Comparison of ENCODE assay signal across 1 mouse cellular context in the genomic region with DNA sequence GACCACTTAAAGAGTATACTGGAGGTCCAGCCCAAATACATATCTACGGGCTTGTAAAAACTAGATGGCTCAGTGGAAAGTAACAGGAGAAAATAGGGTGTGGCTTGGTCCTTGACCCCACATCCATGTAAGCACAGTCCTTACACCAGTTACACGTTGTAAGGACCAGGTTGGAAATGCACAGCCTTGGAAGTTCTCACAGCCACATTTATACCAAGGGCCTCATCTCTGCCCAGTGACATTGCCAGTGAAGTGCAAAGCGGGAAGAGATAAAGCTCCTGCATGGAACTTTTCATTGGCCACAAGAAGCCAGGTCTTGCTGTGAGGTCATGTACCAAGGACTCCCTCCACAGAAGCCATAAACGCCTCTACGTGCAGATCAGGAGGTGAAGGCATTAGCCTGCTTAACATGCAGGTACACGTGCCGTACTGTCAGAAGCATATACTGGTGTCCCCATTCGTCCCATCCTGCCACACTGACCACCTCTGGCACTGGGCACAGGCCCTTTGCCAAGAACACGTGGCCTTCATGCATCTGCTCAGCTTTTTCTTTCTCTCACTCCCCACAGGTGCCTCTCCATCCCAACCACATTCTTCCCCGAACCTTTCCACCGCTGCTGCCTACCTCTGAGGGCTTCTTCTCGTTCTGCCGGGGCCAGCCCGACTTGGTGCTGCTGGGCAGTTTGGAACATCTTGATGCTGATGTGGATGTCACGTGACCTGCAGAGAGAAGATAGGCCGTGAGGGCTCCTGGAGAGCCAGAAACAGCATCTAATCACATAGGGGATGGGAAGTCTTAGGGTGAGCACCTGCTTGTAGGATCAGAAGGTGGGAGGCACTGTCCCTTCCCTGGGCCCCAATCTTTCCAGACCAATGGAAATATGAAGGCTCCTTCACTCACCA.
TF ChIP-seq lines count a peak whose summit lies in the region.

No protein-coding gene starts in this region.

TF ChIP-seq in CH12.LX, 34 proteins besides CTCF, POLR2A, EP300 and RAD21 (continued from another document):
- TF ChIP-seq IRF4 (IDR thresholded peaks at IDR 0.05; ENCODE audit: low read depth, low read length) = no peak
- peak; percentile 23; the same call in 1 of the 2 replicates for TF ChIP-seq MAZ (IDR thresholded peaks at IDR 0.05; ENCODE audit: low read depth, low read length)
- no peak for TF ChIP-seq KAT2A (IDR thresholded peaks at IDR 0.05; ENCODE audit: insufficient replicate concordance, low read length)
- TF ChIP-seq SIN3A (IDR thresholded peaks at IDR 0.05; ENCODE audit: low read length) = peak; percentile 87; the same call in 1 of the 2 replicates
- TF ChIP-seq ZC3H11A (IDR thresholded peaks at IDR 0.05; ENCODE audit: low read depth, low read length) = no peak
- TF ChIP-seq RCOR1 (conservative IDR thresholded peaks at IDR 0.05; ENCODE audit: low read depth, low read length) = peak; percentile 25; the same call in 1 of the 2 replicates
- TF ChIP-seq POLR2AphosphoS2 (IDR thresholded peaks at IDR 0.05; ENCODE audit: low read depth, low read length) = peak; percentile 85
- TF ChIP-seq ETS1 (conservative IDR thresholded peaks at IDR 0.05; ENCODE audit: low read depth, low read length) = peak; percentile 17; the same call in 1 of the 2 replicates
- peak; percentile 2; the same call in 1 of the 2 replicates for TF ChIP-seq SMC3 (IDR thresholded peaks at IDR 0.05; ENCODE audit: low read depth, low read length)
- TF ChIP-seq USF2 (conservative IDR thresholded peaks at IDR 0.05; ENCODE audit: low read depth, low read length) = peak; percentile 95
- no peak for TF ChIP-seq PAX5 (IDR thresholded peaks at IDR 0.05; ENCODE audit: low read length)
- TF ChIP-seq TBP (conservative IDR thresholded peaks at IDR 0.05; ENCODE audit: low read depth, low read length) = 0 out of 2 replicates have a peak, but pooled peaks have one; percentile 12
- TF ChIP-seq GABPA (IDR thresholded peaks at IDR 0.05; ENCODE audit: insufficient replicate concordance, low read depth, low read length) = no peak
- TF ChIP-seq E2F4 (IDR thresholded peaks at IDR 0.05; ENCODE audit: insufficient replicate concordance, low read depth, low read length) = no peak
- peak; percentile 93 for TF ChIP-seq BHLHE40 (IDR thresholded peaks at IDR 0.05; ENCODE audit: low read depth, low read length)
- peak; percentile 54 for TF ChIP-seq CHD2 (IDR thresholded peaks at IDR 0.05; ENCODE audit: low read length)
- no peak for TF ChIP-seq JUN (IDR thresholded peaks at IDR 0.05; ENCODE audit: insufficient read depth, low read depth, low read length)
- no peak for TF ChIP-seq ZNF384 (IDR thresholded peaks at IDR 0.05; ENCODE audit: low read depth, low read length)
- no peak for TF ChIP-seq CHD1 (IDR thresholded peaks at IDR 0.05; ENCODE audit: low read depth, low read length)
- TF ChIP-seq MYC (IDR thresholded peaks at IDR 0.05; ENCODE audit: low read depth, low read length) = peak; percentile 90
- peak; percentile 92 for TF ChIP-seq MXI1 (IDR thresholded peaks at IDR 0.05; ENCODE audit: low read depth, low read length)
- TF ChIP-seq ZKSCAN1 (IDR thresholded peaks at IDR 0.05; ENCODE audit: borderline replicate concordance, low read depth, low read length) = no peak
- 0 out of 2 replicates have a peak, but pooled peaks have one; percentile 19 for TF ChIP-seq NELFE (IDR thresholded peaks at IDR 0.05; ENCODE audit: low read depth, low read length)
- no peak for TF ChIP-seq MEF2A (IDR thresholded peaks at IDR 0.05; ENCODE audit: borderline replicate concordance, low read depth, low read length)
- TF ChIP-seq HCFC1 (IDR thresholded peaks at IDR 0.05; ENCODE audit: low read depth, low read length) = no peak
- TF ChIP-seq NRF1 (IDR thresholded peaks at IDR 0.05; ENCODE audit: low read depth, low read length) = no peak
- no peak for TF ChIP-seq UBTF (IDR thresholded peaks at IDR 0.05; ENCODE audit: low read depth, low read length)
- TF ChIP-seq TCF12 (IDR thresholded peaks at IDR 0.05; ENCODE audit: low read depth, low read length) = peak; percentile 34; the same call in 1 of the 2 replicates
TF ChIP-seq in CH12.LX: peak in this region for 18.
